Mouse (Mus musculus): ENCODE data around the gene Polr2l. TPM values are rescaled to one million over a fixed set of nuclear protein-coding genes. Genes with fewer than 3 reads are reported as not detected.

Gene Polr2l
- polyA plus RNA-seq, 1 experiment from 2014 or later = 77.9 TPM

GRCm38 (mm10) chr7:141430585-141431240 lies 44.2 kb downstream of the Polr2l start:
- Histone ChIP-seq H3K4me3 (ENCODE audit: low read length) (no peak overlapping the region), H3K9ac (ENCODE audit: low read depth, low read length) (no peak overlapping the region), H3K4me1 (ENCODE audit: control insufficient read depth, insufficient read depth, low read length) (peaks cover 33% of the 10 kb centered on the region), H3K9me3 (ENCODE audit: control insufficient read depth, low read length) (no peaks in the 10 kb centered on the region), H3K4me2 (replicated peaks; ENCODE audit: low read depth, low read length) (no peak overlapping the region), H3K27ac (ENCODE audit: low read depth, low read length) (no peak overlapping the region), H3K27me3 (ENCODE audit: control insufficient read depth, insufficient read depth, low read length) (no peaks in the 10 kb centered on the region), H3K36me3 (ENCODE audit: control insufficient read depth, insufficient read depth, low read length) (peaks cover 34% of the 10 kb centered on the region)
- ATAC-seq (ENCODE audit: low FRiP score, low TSS enrichment) = no peak
- 99% methylated on average over 9 of the region's 9 CpGs for WGBS

GRCm38 (mm10) chr7:141429840-141430584 lies 44.9 kb downstream of the Polr2l start:
- WGBS = 63% methylated on average over 9 of the region's 9 CpGs
- peaks cover 27% of the 10 kb centered on the region for H3K4me1 ChIP-seq (ENCODE audit: control insufficient read depth, insufficient read depth, low read length)
- no peak overlapping the region; the same call in 1 of the 2 replicates for H3K4me2 ChIP-seq (replicated peaks; ENCODE audit: low read depth, low read length)
- no peak for ATAC-seq (ENCODE audit: low FRiP score, low TSS enrichment)
- H3K27me3 ChIP-seq (ENCODE audit: control insufficient read depth, insufficient read depth, low read length) = no peaks in the 10 kb centered on the region
- H3K4me3 ChIP-seq (ENCODE audit: low read length) = no peak overlapping the region
- no peak overlapping the region for H3K27ac ChIP-seq (ENCODE audit: low read depth, low read length)
- no peaks in the 10 kb centered on the region for H3K9me3 ChIP-seq (ENCODE audit: control insufficient read depth, low read length)
- H3K9ac ChIP-seq (ENCODE audit: low read depth, low read length) = 0 out of 2 replicates have a peak overlapping the region, but pooled peaks have one; percentile 0
- peaks cover 34% of the 10 kb centered on the region for H3K36me3 ChIP-seq (ENCODE audit: control insufficient read depth, insufficient read depth, low read length)

- peak; percentile 63 for ATAC-seq (ENCODE audit: low FRiP score, low TSS enrichment)
- Histone ChIP-seq H3K9me3 (ENCODE audit: control insufficient read depth, low read length) (no peaks in the 10 kb centered on the region), H3K4me1 (ENCODE audit: control insufficient read depth, insufficient read depth, low read length) (peaks cover 20% of the 10 kb centered on the region), H3K36me3 (ENCODE audit: control insufficient read depth, insufficient read depth, low read length) (peaks cover 34% of the 10 kb centered on the region), H3K9ac (ENCODE audit: low read depth, low read length) (0 out of 2 replicates have a peak within 1 kb of the TSS, but pooled peaks have one; percentile 0), H3K4me3 (ENCODE audit: low read length) (no peak within 1 kb of the TSS), H3K4me2 (replicated peaks; ENCODE audit: low read depth, low read length) (peak within 1 kb of the TSS; percentile 30), H3K27ac (ENCODE audit: low read depth, low read length) (no peak within 1 kb of the TSS), H3K27me3 (ENCODE audit: control insufficient read depth, insufficient read depth, low read length) (no peaks in the 10 kb centered on the region)
- 5% methylated on average over 19 of the region's 19 CpGs for WGBS
Observed at GRCm38 (mm10) chr7:141429310-141429709, 45.6 kb downstream of the Polr2l start, which contains the start of gene Cend1. TSS of gene Cend1 (minus strand) at chr7:141429491.

- ATAC-seq (ENCODE audit: low FRiP score, low TSS enrichment) = no peak
- Histone ChIP-seq H3K4me2 (replicated peaks; ENCODE audit: low read depth, low read length) (no peak overlapping the region; the same call in 1 of the 2 replicates), H3K36me3 (ENCODE audit: control insufficient read depth, insufficient read depth, low read length) (peaks cover 33% of the 10 kb centered on the region), H3K9me3 (ENCODE audit: control insufficient read depth, low read length) (no peaks in the 10 kb centered on the region), H3K4me3 (ENCODE audit: low read length) (no peak overlapping the region), H3K27me3 (ENCODE audit: control insufficient read depth, insufficient read depth, low read length) (no peaks in the 10 kb centered on the region), H3K27ac (ENCODE audit: low read depth, low read length) (no peak overlapping the region), H3K4me1 (ENCODE audit: control insufficient read depth, insufficient read depth, low read length) (peaks cover 14% of the 10 kb centered on the region), H3K9ac (ENCODE audit: low read depth, low read length) (no peak overlapping the region)
- 50% methylated on average over 5 of the region's 5 CpGs for WGBS
Observed at GRCm38 (mm10) chr7:141428701-141429100, 46.2 kb downstream of the Polr2l start.

GRCm38 (mm10) chr7:141426948-141427730 lies 47.8 kb downstream of the Polr2l start:
- H3K4me2 ChIP-seq (replicated peaks; ENCODE audit: low read depth, low read length) = no peak overlapping the region
- H3K27me3 ChIP-seq (ENCODE audit: control insufficient read depth, insufficient read depth, low read length) = no peaks in the 10 kb centered on the region
- H3K36me3 ChIP-seq (ENCODE audit: control insufficient read depth, insufficient read depth, low read length) = peaks cover 20% of the 10 kb centered on the region
- H3K9ac ChIP-seq (ENCODE audit: low read depth, low read length) = no peak overlapping the region
- H3K9me3 ChIP-seq (ENCODE audit: control insufficient read depth, low read length) = no peaks in the 10 kb centered on the region
- H3K4me3 ChIP-seq (ENCODE audit: low read length) = no peak overlapping the region
- WGBS = 83% methylated on average over 12 of the region's 12 CpGs
- no peak overlapping the region for H3K27ac ChIP-seq (ENCODE audit: low read depth, low read length)
- H3K4me1 ChIP-seq (ENCODE audit: control insufficient read depth, insufficient read depth, low read length) = peaks cover 13% of the 10 kb centered on the region
- no peak for ATAC-seq (ENCODE audit: low FRiP score, low TSS enrichment)

GRCm38 (mm10) chr7:141423811-141424210 lies 51.1 kb downstream of the Polr2l start:
- Histone ChIP-seq H3K27me3 (ENCODE audit: control insufficient read depth, insufficient read depth, low read length) (no peaks in the 10 kb centered on the region), H3K4me3 (ENCODE audit: low read length) (no peak overlapping the region), H3K4me2 (replicated peaks; ENCODE audit: low read depth, low read length) (no peak overlapping the region), H3K27ac (ENCODE audit: low read depth, low read length) (no peak overlapping the region), H3K9me3 (ENCODE audit: control insufficient read depth, low read length) (no peaks in the 10 kb centered on the region), H3K36me3 (ENCODE audit: control insufficient read depth, insufficient read depth, low read length) (no peaks in the 10 kb centered on the region), H3K9ac (ENCODE audit: low read depth, low read length) (no peak overlapping the region), H3K4me1 (ENCODE audit: control insufficient read depth, insufficient read depth, low read length) (0 out of 2 replicates have a peak, but pooled peaks cover 3% of the 10 kb centered on the region)
- no peak for ATAC-seq (ENCODE audit: low FRiP score, low TSS enrichment)
- 53% methylated on average over 4 of the region's 4 CpGs for WGBS

Other genes with a start within 250 kb of the Polr2l start
- gene Phrf1, start 246.3 kb downstream of the Polr2l start, polyA plus RNA-seq (2014; fragmentation: Nextera tagmentation; extraction: Ambion mirVana) = 48.5 and 82.6 TPM in 2 replicates
- 2.4 and 2.7 TPM in 2 replicates for gene Irf7, start 208.7 kb downstream of the Polr2l start, polyA plus RNA-seq (2014; fragmentation: Nextera tagmentation; extraction: Ambion mirVana)
- gene Cdhr5, start 198.3 kb downstream of the Polr2l start, polyA plus RNA-seq (2014; fragmentation: Nextera tagmentation; extraction: Ambion mirVana) = 1.7 and 3.5 TPM in 2 replicates
- gene Sct, start 196.0 kb downstream of the Polr2l start, polyA plus RNA-seq (2014; fragmentation: Nextera tagmentation; extraction: Ambion mirVana) = 40.2 and 58.1 TPM in 2 replicates
- gene Drd4, start 183.1 kb downstream of the Polr2l start, polyA plus RNA-seq (2014; fragmentation: Nextera tagmentation; extraction: Ambion mirVana) = 1.4 and 1.6 TPM in 2 replicates
- 64.0 and 79.7 TPM in 2 replicates for gene Deaf1, start 147.4 kb downstream of the Polr2l start, polyA plus RNA-seq (2014; fragmentation: Nextera tagmentation; extraction: Ambion mirVana)
- gene Tmem80, start 147.4 kb downstream of the Polr2l start, polyA plus RNA-seq (2014; fragmentation: Nextera tagmentation; extraction: Ambion mirVana) = 36.7 and 46.8 TPM in 2 replicates
- gene Eps8l2, start 136.3 kb downstream of the Polr2l start, polyA plus RNA-seq (2014; fragmentation: Nextera tagmentation; extraction: Ambion mirVana) = 9.6 and 18.0 TPM in 2 replicates
- 321 and 322 TPM in 2 replicates for gene Taldo1, start 82.9 kb downstream of the Polr2l start, polyA plus RNA-seq (2014; fragmentation: Nextera tagmentation; extraction: Ambion mirVana)
- gene Gatd1, start 61.0 kb downstream of the Polr2l start, polyA plus RNA-seq (2014; fragmentation: Nextera tagmentation; extraction: Ambion mirVana) = 50.7 and 54.5 TPM in 2 replicates
- 0.46 and 1.6 TPM in 2 replicates for gene Cend1, start 45.6 kb downstream of the Polr2l start, polyA plus RNA-seq (2014; fragmentation: Nextera tagmentation; extraction: Ambion mirVana)
- 22.0 and 34.1 TPM in 2 replicates for gene Slc25a22, start 37.2 kb downstream of the Polr2l start, polyA plus RNA-seq (2014; fragmentation: Nextera tagmentation; extraction: Ambion mirVana)
- 9.1 and 14.1 TPM in 2 replicates for gene Pidd1, start 31.1 kb downstream of the Polr2l start, polyA plus RNA-seq (2014; fragmentation: Nextera tagmentation; extraction: Ambion mirVana)
- gene Rplp2, start 27.8 kb downstream of the Polr2l start, polyA plus RNA-seq (2014; fragmentation: Nextera tagmentation; extraction: Ambion mirVana) = 1,491 and 1,701 TPM in 2 replicates
- gene Pnpla2, start 19.9 kb downstream of the Polr2l start, polyA plus RNA-seq (2014; fragmentation: Nextera tagmentation; extraction: Ambion mirVana) = 27.4 and 31.9 TPM in 2 replicates
- gene Cracr2b, start 14.0 kb downstream of the Polr2l start, polyA plus RNA-seq (2014; fragmentation: Nextera tagmentation; extraction: Ambion mirVana) = 13.1 and 13.4 TPM in 2 replicates
- gene Cd151, start 7.7 kb downstream of the Polr2l start, polyA plus RNA-seq (2014; fragmentation: Nextera tagmentation; extraction: Ambion mirVana) = 93.2 and 108 TPM in 2 replicates
- gene Tspan4, start 108 bp upstream of the Polr2l start, polyA plus RNA-seq (2014; fragmentation: Nextera tagmentation; extraction: Ambion mirVana) = 71.9 and 90.2 TPM in 2 replicates
- gene Chid1, start 64.7 kb upstream of the Polr2l start, polyA plus RNA-seq (2014; fragmentation: Nextera tagmentation; extraction: Ambion mirVana) = 28.9 and 38.8 TPM in 2 replicates
- gene Ap2a2, start 87.0 kb upstream of the Polr2l start, polyA plus RNA-seq (2014; fragmentation: Nextera tagmentation; extraction: Ambion mirVana) = 47.0 and 76.3 TPM in 2 replicates
- 0.09 and 0.31 TPM in 2 replicates for gene Muc6, start 180.2 kb upstream of the Polr2l start, polyA plus RNA-seq (2014; fragmentation: Nextera tagmentation; extraction: Ambion mirVana)
- gene Muc2, start 215.2 kb upstream of the Polr2l start, polyA plus RNA-seq (2014; fragmentation: Nextera tagmentation; extraction: Ambion mirVana) = 0.14 and 0.61 TPM in 2 replicates